Mouse (Mus musculus): ENCODE measurements around the gene Ccna1. TPM values are rescaled to one million over a fixed set of nuclear protein-coding genes. Genes with fewer than 3 reads are reported as not detected.

The Ccna1 gene
- polyA plus RNA-seq, 1 experiment from 2014 or later, result 1.7 TPM

DNA sequence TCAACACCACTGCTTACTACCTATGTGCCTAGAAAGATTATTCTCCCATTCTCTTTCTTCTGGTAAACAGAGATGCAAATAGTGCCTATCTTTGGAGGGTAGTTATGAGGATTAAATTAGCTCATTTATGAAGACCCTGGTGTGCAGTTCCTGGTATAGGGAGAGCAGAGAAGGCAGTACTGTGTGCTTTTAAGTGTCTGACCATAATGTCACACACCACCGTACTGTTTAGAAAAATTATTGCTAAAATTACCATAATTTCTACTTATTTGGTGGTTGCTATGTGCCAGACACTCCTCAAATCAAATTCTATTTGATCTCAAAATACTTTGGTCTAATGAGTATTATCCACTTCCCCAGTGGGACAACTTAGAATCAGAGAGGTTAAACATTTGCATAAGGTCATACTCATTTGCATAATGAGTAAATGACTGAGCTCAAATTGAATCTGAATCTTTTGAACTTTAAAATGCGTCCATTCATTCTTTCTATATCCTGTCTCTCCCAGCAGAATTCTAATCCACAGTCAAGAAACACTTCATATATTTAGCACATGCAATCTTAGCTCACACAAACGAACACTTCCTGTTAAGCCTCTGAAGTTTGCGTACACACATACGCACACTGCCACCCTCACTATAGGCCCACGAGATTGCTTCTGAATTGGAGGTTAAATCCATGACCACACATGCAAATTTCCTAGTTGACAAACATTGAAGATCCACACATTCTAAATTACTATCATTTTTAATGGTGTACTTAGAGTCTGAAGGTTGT is 46.1 kb downstream of the Ccna1 start:
- H3K36me3 ChIP-seq, result no peaks in the 10 kb centered on the region
- 74% methylated on average over 6 of the region's 6 CpGs for WGBS
- no peak for ATAC-seq (ENCODE audit: insufficient read depth, low FRiP score, low read depth)

DNA sequence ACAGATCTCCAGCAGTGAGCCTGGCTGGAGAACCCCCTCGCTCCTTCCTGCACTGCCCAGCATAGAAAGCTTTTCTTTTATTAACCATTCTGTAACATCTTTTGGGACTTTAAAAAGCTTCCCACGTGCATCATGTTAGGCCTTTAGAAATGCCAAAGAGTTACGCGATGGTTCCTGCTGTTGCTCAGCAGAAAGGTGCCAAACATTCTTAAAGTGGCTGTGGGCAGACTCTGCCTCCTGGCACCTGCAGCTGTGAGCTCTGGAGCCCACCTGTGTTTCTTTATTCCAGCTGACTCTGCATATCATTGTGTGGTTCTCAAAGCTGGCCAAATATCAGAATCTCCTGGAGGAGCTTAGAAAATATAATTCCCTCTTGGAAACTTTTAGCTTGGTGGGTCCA is 51.3 kb downstream of the Ccna1 start:
- Histone ChIP-seq H3K36me3 (no peaks in the 10 kb centered on the region), H3K9ac (no peak overlapping the region), H3K4me3 (replicated peaks) (no peak overlapping the region), H3K4me1 (no peaks in the 10 kb centered on the region), H3K4me2 (no peak overlapping the region), H3K27me3 (replicated peaks) (no peaks in the 10 kb centered on the region), H3K9me3 (no peaks in the 10 kb centered on the region), H3K27ac (no peak overlapping the region)
- ATAC-seq (ENCODE audit: insufficient read depth, low FRiP score, low read depth), result no peak
- 70% methylated on average over 4 of the region's 4 CpGs for WGBS

More for the DNA sequence above, 46.1 kb downstream of the Ccna1 start:
- Histone ChIP-seq H3K27me3 (replicated peaks) (no peaks in the 10 kb centered on the region), H3K4me3 (replicated peaks) (no peak overlapping the region), H3K9me3 (no peaks in the 10 kb centered on the region), H3K9ac (no peak overlapping the region), H3K4me1 (no peaks in the 10 kb centered on the region), H3K4me2 (no peak overlapping the region), H3K27ac (no peak overlapping the region)

DNA sequence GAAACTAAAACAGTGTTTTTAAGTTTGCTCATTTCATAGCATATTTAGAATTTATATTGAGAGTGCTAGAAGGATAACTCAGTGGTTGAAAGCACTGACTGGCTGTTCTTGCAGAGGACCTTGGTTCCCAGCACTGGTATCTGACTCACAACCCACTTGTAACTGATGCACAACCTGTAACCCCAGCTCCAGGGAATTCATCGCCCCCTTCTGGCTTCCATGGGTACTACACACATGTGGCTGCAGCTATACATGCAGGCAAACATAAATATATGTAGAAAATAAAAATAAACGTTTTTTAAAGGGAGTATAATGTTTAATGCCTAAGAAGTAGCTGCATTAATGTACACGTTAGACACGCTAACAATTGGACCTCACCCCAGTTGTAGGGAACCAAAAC is 53.6 kb downstream of the Ccna1 start:
- ATAC-seq (ENCODE audit: insufficient read depth, low FRiP score, low read depth), result no peak
- WGBS, result 70% methylated on average over 4 of the region's 4 CpGs
- no peak overlapping the region for H3K4me3 ChIP-seq (replicated peaks)
- no peaks in the 10 kb centered on the region for H3K9me3 ChIP-seq
- no peaks in the 10 kb centered on the region for H3K4me1 ChIP-seq
- no peaks in the 10 kb centered on the region for H3K36me3 ChIP-seq
- no peaks in the 10 kb centered on the region for H3K27me3 ChIP-seq (replicated peaks)
- H3K9ac ChIP-seq, result no peak overlapping the region
- no peak overlapping the region for H3K4me2 ChIP-seq
- no peak overlapping the region for H3K27ac ChIP-seq

Other genes starting within 250 kb of the Ccna1 start
- 35.7 and 42.9 TPM in 2 replicates for gene Rfxap, start 247.7 kb downstream of the Ccna1 start, polyA plus RNA-seq (2015; fragmentation: Nextera tagmentation; extraction: Ambion mirVana)
- gene Sertm1, start 139.6 kb downstream of the Ccna1 start, polyA plus RNA-seq (2015; fragmentation: Nextera tagmentation; extraction: Ambion mirVana), result 0.10 and 0.18 TPM in 2 replicates
- gene Spg20, start 56.6 kb upstream of the Ccna1 start, polyA plus RNA-seq (2015; fragmentation: Nextera tagmentation; extraction: Ambion mirVana), result 35.2 and 38.7 TPM in 2 replicates
- gene Ccdc169, start 81.8 kb upstream of the Ccna1 start, polyA plus RNA-seq (2015; fragmentation: Nextera tagmentation; extraction: Ambion mirVana), result 0.09 TPM in 2 replicates
- gene Sohlh2, start 126.5 kb upstream of the Ccna1 start, polyA plus RNA-seq (2015; fragmentation: Nextera tagmentation; extraction: Ambion mirVana), result not detected in 2 replicates
- gene Dclk1, start 186.9 kb upstream of the Ccna1 start, polyA plus RNA-seq (2015; fragmentation: Nextera tagmentation; extraction: Ambion mirVana), result 12.6 and 13.4 TPM in 2 replicates

All from stomach, embryonic 15.5 days (tissue).